Mouse (Mus musculus): Measurements from ENCODE around the gene Slc6a21. TPM values are rescaled to one million over a fixed set of nuclear protein-coding genes. Genes with fewer than 3 reads are reported as not detected.
"Not testable (repeated sequence)": the region's sequence is repeated elsewhere in the genome, so short reads cannot be mapped to it uniquely, and the experiment has no call there.

Gene Slc6a21
- polyA plus RNA-seq, 1 experiment from 2014 or later = 0.08 TPM

GRCm38 (mm10) chr7:45255822-45256221 lies 21.5 kb upstream of the Slc6a21 start:
- not testable (repeated sequence) for DNase-seq (ENCODE audit: low spot score)

DNA sequence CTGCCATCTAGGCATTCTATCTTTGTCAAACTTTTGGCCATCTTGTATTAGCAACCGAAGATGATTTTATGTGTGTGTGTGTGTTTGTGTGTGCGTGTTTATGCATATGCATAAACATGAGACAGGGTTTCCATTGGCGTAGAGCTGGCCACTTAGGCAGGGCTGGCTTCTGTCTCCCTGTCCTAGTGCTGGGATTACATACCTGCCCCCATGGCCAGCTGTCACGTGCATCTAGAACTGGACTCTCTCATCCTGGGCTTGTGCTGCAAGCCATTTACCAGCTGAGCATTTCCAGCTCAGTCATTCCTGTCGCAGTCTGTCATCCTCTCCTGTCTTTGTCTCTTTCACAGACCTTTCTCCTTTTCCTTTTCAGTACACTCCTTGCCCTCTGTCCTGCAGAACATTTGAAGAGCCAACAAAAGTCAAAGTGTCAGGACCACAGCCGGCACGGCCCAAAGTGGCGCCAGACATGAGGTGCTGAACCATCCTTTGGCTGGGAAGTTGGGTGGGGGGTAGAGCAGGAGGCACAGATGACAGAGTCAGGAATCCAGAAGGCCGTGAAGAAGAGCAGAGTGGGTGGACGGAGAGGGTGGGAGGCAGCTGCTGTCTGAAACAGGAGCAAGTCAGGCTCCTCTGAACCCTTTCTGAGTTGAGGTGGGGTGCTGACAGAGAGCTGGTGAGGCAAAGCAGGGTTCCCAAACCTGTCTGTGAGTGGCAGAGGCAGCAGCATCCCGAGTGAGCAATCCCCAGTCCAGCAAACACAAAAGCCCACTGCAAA lies 20.1 kb upstream of the Slc6a21 start:
- no peak for DNase-seq (ENCODE audit: low spot score)

DNA sequence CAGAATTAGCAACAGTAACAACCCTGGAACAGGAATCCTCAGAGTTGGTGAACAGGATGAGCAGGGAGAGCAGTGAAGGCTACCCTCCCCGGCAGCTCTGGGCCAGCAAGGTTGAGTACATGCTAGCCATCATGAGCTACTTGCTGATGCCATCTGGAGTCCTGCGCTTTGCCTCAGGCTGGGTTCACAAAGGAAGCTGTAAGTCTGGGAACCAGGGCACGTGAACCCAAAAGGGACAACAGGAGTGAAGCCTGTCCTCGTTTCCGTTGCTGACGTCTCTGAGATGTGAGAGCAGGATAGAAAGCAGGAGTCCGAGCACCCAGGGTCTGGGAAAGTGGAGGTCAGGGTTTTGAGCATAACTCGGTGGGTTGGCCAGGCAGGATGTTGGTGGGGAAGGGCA lies 18.0 kb upstream of the Slc6a21 start:
- DNase-seq (ENCODE audit: low spot score) = no peak

- DNase-seq (ENCODE audit: low spot score) = no peak
Observed at GRCm38 (mm10) chr7:45262266-45262665, 15.0 kb upstream of the Slc6a21 start.

DNA sequence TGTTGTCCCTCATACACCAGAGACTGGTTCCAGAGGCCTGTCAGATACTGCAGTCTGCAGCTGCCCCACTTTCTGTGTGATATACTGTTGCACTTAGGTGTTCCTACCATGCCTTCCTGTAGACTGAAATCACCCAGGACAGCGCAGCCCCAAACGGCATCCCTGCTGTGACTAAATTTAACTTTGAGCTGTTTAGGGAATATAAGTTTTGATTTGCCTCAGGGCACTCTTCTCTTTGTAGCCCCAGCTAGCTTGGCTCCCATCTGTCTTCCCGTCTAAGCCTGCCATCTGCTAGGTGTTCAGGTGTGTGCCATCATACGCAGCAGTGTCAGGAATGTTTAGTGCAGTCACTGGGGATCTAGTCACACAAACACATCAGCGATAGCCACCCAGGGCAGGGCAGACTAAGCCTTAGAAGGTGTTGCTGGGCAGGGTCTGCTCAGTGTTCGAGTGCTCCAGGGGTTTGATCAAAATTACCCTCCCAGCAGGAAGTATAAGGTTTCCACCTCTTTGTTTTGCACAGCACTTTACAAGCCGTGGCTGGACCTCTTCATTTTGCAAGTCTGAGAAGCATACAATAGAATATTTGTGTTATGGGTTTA lies 14.2 kb upstream of the Slc6a21 start:
- no peak for DNase-seq (ENCODE audit: low spot score)

DNA sequence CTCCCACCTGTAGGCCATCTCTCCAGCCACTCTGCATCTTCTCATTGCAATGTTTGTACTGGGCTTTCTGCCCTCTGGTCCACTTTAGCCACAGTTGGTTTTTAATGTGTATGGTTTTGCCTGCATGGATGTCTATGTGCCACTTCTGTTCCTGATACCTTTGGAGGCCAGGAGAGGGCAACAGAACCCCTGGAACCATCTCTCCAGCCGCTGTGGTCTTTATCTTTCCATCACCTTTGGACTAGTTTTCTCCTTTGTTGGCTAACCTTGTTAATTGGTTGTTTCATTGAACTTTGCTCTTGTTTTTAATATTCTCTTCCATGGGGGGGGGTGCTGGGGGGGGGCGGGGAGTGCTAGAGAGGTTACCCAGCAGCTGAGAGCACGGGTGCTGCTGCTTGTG lies 13.0 kb upstream of the Slc6a21 start:
- DNase-seq (ENCODE audit: low spot score) = no peak

DNA sequence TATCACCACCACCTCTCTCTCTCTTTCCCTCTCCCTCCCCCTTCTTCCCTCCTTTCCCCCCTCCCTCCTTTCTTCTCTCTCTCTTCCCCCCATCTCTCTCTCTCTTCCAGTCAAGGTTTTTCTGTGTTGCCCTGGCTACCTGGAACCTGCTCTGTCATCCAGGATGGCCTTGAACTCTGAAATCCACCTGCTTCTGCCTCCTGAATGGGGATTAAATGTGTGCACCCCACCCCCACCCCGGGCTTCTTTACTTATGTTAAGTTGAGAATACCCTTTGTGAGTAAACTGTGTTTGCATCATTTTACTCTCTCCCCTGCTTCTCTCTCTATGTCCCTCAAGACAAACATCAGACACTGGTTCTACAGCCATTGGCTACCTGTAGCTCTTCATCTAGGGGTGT lies 11.8 kb upstream of the Slc6a21 start:
- no peak for DNase-seq (ENCODE audit: low spot score)

DNA sequence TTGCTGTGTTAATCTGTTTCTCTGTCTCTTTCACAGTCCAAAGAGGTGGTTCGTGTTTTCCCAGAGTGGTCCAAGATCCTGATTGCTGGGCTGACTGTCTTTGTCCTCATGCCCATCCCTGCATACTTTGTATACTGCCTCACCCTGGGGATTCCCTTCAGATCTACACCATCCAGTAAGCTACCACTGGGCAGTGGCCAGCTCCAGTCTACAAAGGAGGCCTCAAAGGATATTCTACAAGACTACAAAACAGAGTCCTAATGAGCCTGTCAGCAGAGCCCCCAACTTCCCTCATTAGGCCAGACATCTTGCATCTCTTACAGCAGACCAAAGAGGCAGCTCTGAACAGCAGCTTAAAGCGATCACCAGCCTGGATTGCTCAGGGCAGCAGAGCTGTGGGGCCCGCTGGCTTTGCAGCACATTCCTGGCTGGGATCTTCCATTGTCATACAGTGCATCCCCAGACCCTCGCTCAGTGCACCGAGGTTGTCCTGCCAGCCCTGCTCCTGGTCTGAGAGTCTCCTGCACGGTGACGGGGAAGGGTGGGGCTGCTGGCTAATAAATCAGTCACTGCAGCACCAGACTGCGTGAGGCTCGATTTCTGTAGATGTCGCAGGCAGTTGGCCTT lies 4.4 kb upstream of the Slc6a21 start:
- DNase-seq (ENCODE audit: low spot score) = no peak

- DNase-seq (ENCODE audit: low spot score) = no peak
Observed at GRCm38 (mm10) chr7:45273672-45274071, 3.6 kb upstream of the Slc6a21 start.

DNA sequence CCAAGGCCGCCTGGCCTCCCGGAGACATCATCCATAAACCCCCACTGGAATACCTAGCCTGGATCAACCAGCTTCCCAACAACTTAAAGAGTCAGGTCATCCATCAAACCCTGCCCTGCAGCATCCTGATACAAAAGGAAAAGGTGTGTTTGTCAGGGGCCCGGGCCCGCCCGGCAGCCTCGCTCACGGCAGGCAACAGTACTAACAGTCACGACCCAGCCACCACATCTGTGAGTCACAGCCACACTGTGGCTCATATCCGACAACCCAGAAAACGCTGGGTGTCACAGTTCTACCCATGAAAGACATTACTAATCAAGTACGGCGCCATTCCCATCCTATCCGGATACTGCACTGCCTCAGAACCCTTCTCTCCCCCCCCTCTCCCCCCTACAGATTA lies 9.2 kb downstream of the Slc6a21 start:
- DNase-seq (ENCODE audit: low spot score) = no peak

- DNase-seq (ENCODE audit: low spot score) = no peak
Observed at GRCm38 (mm10) chr7:45296626-45297025, 19.3 kb downstream of the Slc6a21 start.

DNA sequence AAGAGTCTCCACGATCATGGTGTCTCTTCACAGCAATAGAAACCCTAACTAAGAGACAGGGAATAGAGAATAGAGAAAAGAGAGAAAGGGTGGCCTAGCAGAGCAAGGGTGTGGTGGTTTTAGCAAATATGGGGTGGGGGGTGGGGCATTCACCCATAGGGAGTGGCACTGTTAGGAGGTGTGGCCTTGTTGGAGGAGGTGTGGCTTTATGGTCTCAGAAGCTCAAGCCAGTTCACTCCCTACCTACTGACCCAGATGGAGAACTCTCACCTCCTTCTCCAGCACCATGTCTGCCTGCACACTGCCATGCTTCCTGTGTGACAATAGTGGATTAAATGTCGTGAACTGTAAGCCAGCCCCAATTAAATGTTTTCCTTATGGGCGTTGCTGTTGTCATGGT lies 20.2 kb downstream of the Slc6a21 start:
- DNase-seq (ENCODE audit: low spot score) = no peak

DNA sequence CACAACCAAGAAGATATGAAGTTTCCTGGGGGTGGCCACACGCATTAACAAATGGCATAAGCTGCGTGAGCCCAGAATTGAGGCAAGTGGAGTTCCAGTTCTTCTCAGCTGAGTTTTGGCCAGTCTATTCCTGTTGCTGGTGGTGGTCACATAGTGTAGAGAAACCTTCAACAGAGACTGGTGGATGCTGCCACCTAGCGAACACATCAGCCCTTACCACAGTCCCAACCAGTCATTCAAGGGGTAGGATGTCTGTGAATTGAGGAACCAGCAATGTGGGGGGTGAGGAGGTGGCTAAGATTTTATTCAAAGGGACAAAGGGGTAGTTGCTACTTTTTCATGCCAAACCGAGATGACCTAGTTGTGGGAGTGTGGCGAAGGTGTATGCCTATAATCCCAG lies 22.4 kb downstream of the Slc6a21 start:
- DNase-seq (ENCODE audit: low spot score) = peak; percentile 59

- peak; percentile 49 for DNase-seq (ENCODE audit: low spot score)
Observed at GRCm38 (mm10) chr7:45300270-45300669, 23.0 kb downstream of the Slc6a21 start.

DNA sequence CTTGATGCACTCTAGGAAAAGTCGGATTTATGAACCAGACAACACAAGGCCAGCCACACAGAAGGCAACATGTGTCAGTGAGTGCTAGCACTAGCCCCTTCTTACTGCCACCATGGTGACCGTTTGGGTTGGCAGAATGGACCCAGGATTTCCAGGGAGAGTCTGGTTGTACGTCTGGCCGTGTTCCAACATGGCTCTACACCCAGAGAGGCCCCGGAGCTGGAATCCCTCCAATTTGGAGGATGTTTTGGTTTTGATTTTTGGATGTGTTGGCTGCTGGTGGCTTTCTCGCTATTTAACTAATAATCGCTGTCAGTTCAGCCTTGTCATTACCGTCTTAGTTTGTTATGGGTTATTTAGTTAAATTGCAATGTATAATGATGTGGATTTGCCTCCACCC lies 25.3 kb downstream of the Slc6a21 start:
- no peak for DNase-seq (ENCODE audit: low spot score)

DNA sequence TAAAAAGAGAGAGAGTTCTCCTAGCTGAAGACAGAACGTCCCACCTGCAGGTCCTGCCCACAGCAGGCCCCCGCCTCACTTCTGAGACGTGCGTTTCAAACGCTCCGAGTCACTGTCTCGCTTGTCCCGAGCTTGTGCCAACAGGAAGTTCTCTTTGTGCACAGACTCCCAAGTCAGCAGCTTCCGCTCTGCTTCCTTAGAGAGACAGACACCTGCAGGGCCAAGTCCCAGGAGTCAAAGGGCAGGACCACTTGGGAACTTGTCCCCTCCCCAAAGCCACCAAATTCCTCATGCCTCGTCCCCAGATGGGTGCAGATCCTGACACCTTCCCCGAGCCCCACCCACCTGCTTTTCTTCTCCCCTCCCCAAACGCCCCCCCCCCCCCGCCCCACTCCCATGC lies 27.6 kb downstream of the Slc6a21 start:
- peak; percentile 37 for DNase-seq (ENCODE audit: low spot score)

DNA sequence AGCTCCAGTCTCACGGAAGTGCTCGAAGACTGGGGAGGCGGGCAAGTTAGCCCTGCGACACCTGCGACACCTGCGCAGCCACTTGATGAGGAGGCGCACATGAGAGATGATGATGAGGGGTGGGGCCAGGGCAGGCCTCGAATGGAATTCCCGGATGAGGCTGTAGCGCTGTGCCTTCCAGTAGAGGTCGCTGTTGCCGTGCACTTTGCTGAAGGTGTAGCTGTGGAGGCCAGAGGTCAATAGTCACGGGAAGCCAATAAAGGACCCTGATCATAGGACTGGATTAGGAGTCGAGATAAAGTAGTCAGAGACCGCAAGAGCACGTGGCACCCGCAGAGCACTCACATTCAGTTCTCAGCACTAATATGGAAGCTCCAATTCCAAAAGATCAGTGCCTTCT lies 28.0 kb downstream of the Slc6a21 start:
- peak; percentile 80 for DNase-seq (ENCODE audit: low spot score)

- DNase-seq (ENCODE audit: low spot score) = no peak
Observed at GRCm38 (mm10) chr7:45308551-45309240, 31.4 kb downstream of the Slc6a21 start.

DNA sequence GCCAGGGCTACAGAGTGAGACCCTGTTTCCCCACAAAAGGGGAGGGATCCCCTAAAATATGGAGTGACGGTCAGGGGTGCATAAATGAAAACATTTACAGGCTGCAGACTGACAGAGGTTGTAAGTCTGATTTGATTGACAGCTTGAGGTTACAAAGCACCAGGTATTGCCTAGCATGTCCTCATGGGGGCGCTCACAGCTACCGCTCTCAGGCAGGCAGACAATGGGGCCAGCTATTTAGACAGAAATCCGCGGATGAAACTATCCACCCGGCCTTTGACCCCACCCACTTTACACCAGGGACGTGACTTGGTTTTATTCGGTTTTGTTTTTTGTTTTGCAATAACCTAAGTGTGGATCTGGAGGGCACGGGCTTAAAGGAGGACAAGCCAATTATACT lies 32.1 kb downstream of the Slc6a21 start:
- peak; percentile 62 for DNase-seq (ENCODE audit: low spot score)

GRCm38 (mm10) chr7:45312023-45312422 lies 34.7 kb downstream of the Slc6a21 start:
- DNase-seq (ENCODE audit: low spot score) = no peak

- no peak for DNase-seq (ENCODE audit: low spot score)
Observed at GRCm38 (mm10) chr7:45312686-45313453, 35.6 kb downstream of the Slc6a21 start.

Data from thymus, postnatal 0 days (tissue).